Mouse (Mus musculus) left cerebral cortex, postnatal 36 days (tissue): ENCODE data around the gene Best2. TPM values are rescaled to one million over a fixed set of nuclear protein-coding genes. Genes with fewer than 3 reads are reported as not detected.

ENCODE experiments used
- DNase-seq, 2 experiments: peaks; one replicate each; pipeline ENCODE4 v3.0.0; 2021 to 2022; ENCODE audit warnings: low spot score in 2 of 2, mixed read lengths in 1 of 2
- intact Hi-C: fragments of 180-260 bp; cut with DNase I; formaldehyde crosslinking; loops from one replicate; pipeline ENCODE4 v1.15.1; 2025
- total RNA-seq, 2 experiments: library from RNA; stranded (reverse); gene quantifications; 2 replicates each; pipeline ENCODE4 v1.2.3; 2021

Best2 gene
- total RNA-seq, 2 experiments from 2014 or later, result not detected

DNA sequence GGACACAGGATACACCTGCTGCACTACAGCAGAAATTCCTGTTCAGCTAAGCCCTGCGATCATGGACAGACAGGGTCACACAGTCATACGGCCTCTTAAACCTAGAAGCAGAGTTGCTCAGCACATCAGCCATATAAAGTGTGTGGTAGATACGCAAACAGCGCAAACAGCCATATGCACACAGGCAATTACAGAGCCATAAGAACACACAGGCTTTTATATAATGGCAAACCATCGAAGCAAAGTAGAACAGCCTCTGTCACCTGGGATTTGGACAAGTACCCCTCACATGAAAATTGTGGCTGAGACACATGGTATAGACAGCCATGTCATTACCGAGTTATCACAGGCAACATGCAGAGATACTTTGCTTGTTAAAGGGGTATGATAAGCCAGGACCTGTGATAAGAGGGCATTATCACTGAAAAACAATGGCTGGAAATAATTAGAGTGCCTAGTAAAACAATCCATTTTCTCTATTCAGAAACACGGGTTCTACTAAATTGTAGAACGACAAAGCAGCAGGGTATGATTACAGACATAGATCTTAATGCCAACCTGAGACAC is 27.9 kb downstream of the Best2 start:
- intact Hi-C loops, result loop anchor here (1.0 kb wide), 1 partner anchor 8 kb away; the partner anchor contains the start of gene Junb
- no peak for DNase-seq

DNA sequence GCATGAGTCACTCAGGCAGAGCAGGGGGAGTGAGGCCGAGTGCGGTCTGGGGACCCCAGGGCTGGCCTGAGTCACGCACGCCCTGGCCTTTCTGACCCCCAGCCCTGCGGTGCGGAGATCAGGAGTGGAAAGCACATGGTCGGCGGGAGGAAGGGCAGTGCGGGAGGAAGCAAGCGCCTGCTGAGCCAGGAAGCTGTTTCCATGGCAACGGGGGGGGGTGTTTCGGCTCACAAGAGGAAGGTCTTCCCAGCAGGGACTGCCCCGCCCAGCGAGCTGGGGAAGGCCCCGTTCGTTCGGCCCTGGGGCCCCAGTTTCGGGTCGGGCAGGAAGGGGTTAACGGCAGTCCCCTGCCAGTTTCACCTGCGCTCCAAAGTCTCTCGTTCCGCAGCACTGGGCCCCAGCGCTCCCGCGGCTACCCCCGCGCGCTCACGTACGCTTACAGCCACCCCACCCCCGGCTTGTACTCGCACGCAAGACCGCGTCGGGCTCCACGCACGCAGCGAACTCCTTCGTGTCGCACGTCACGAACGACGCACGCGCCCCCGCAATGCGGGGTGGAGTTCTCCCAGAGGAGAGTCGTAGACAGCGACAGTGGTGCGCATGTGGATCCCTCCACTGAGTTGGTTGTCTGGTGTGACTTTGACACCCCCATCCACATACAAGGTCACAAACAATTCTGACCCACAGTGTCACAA is 28.5 kb downstream of the Best2 start:
- intact Hi-C loops, result loop anchor here (1.0 kb wide), 1 partner anchor 8 kb away; the partner anchor contains the start of gene Junb
- peak; percentile 96 to 97 for DNase-seq

DNA sequence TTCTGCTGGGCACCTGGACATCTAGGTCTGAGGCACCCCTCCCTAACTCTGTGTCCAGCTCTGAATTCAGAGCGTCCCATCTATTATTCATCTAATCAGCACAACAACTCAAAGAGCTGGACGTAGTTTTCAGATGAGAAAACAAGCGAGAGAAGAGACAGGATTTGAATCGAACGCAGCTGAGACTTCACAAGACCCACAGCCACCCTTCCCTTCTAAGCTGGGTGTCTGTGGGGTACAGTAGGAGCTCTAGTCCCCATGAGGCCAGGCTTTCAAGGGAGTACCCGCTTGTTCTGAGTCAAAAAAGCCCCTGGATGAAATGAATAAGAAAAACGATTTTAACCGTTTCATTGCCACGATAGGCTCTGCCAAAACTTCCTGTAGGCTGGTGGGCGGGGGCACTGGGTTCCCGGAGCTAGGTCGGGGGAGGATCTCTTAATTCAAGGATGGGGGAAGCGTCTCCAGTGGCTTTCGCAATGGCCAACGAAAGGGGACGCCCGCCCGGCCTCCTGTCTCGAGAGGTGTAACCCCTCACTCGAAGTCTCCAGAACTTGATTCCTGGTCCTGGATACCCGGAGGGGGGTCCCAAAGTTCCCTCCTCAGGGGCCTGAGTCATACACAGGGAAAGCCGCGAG is 29.2 kb downstream of the Best2 start:
- DNase-seq, result no peak
- intact Hi-C loops, result no loop called here

DNA sequence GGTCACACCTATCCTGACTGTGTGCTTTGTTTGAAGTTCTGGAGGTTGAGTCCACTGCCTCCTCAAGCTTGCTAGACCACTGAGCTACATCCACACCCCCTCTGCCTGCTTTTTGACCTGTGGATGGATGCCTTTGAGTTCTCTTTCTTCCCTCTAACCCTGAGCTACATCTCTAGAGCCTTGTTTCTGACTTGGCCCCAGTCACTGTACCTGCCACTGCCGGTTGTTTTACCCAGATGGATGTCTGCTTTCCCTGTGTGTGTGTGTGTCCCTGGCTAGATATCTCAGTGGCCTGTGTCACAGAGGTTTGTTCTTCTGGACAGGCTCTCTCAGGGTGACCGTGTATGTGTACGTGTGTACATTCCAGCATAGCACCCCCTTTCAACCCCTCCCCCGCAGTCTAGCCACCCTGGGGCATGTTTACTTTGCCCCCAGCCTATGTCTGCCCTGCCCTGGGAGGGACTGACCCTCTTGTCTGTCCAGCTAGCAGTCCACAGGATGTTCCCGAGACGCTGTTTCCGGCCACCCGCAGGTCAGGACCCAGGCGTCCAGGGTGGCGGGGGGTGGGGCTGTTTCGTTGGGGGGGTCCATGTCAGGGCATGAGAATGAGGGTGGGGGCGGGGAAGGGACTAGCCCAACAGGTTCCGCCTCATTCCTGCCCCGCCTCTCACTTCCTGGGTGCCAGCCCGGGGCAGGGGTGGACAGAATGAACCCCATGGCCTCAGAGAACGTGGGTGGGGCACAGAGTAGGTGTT is 29.9 kb downstream of the Best2 start:
- intact Hi-C loops, result no loop called here
- no peak for DNase-seq

DNA sequence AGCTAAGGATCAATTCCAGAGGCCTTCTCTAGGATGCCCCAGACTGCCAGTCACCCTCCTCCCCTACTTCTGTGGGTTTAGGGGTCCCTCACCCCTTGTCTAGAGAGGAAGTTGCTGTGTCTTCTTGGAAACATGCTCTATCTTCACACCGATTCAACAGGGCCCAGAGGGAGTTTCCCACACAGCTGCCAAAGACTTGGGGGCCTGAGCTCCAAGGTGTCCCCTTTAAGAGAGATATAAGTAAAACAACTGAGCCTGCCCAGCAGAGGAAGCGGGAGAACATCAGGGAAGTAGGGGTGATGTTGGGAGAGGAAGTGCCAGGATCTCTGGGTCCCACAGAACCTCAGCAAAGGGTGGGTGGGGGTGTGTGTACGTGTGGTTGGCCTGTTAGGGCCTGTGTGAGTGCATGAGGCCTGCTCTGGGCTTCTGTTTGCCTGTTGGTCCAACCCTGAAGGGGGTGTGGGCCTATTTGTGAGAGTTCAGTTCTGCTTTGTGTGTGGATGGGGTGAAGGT is 31.8 kb downstream of the Best2 start:
- intact Hi-C loops, result no loop called here
- no peak for DNase-seq

DNA sequence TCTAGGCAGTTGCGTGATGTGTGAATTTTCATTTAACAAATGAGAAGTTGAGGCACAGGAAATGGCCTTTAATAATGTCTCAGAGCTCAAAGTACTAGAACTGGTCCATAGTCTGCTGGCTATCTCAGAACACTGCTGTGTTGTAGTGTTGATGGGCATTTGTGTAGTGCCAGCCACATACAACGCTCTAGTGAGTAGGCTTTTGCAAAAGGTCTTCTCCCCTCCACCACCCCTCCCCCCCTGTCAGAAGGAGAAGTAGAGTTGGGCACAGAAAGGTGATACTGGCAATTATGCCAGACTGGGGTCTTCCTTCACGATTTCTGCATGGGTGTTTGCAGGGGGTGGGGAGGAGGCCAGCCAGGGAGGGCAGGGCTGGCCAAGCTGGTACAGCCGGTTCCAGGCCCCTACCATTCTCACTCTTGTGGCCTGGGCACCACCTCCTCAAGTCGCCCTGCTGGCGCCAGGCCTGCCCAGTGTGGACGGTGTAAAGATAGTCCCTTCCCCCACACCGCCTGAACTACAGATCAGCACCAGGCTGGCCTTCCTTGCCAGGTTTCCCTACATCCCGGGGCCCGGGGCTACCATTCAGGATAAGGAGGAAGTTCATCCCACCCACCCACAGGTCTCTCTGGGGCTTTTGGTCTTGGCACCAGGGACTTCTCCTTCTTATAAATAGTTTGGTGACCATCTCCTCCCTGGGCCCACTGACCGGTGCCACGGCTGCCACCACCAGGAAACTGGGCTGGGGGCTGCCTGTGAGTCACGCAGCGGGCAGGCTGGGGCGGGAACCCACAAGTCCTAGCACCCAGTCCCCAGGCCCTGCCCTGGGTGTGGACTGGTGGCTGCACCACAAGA is 32.5 kb downstream of the Best2 start:
- no peak for DNase-seq
- intact Hi-C loops, result no loop called here

DNA sequence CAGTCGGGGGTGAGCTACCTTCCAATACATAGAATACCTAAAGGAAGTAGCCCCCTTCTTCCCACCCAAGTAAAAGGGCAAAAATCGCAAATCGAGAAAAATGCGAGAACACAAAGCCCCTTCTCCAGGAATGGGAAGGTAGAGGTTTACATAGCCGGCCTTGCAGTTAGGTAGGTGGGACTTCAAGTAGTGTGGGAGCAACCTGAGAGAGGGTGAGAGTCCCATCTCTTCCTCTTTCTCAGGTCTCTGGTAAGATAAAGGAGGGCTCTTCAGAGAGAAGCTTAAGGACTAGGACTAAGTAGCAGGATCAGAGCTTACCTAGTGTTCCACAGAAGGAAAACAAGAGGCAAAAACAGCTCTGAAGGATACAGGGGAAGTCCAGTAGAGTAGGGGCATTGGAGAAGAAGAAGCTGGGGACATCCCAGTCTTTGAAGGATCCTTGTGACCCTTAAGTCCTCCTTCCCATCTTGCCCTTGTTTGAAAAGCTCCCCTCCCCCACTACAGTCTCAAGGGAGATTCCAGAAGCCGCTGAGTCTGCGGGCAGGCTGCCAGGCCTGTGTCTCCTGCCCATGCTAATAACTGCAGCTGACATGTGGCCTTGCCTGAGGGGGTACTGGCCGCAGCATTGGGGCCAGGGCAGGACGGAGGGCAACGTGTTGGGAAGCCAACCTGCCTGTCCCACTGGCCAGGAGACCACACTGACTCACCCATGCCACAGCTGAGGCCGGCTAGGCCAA is 33.5 kb downstream of the Best2 start:
- intact Hi-C loops, result no loop called here
- DNase-seq, result no peak

DNA sequence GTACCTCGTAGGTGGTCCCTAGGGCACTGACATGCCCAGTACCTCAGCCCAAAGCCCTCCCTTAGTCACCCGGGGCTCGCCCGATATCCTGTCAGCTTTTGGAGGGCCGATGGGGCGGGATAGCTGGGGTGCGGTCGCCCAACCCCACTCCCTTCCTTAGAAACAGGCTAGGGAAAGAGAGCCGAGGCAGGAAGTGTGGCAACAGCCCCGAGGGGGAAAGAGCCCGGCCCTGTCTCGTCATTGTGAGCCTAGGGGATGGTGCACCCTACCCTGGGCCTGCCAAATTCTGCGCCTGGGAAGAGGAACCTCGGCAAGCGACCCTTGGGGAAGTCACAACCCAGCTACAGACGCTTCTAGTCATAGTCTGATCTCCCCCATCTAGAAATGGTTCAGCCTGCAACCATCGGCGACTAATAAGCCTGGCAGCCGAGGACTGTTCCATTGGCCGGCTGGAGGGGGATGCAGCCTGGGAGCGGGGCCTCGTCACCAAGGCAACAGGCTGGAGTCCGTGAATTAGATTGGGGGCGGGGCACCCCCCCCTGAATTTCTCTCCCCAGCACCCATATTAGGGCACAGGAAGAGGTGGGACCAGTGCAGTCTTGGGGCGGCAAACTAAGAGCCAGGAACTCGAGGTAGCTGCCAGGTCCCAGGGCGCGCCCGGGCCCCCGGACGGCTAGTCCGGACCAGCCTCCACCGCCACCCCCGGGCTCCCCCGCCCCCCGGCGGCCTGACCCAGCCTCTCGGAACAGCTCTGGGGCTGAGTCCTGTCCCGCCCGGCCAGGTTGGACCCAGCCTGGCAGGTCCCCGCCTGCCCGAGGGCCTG is 34.5 kb downstream of the Best2 start:
- intact Hi-C loops, result loop anchor here (5.0 kb wide), 1 partner anchor 47 kb away; the partner anchor contains the start of genes Asna1 and Trir
- DNase-seq, result peak; percentile 92 to 93

DNA sequence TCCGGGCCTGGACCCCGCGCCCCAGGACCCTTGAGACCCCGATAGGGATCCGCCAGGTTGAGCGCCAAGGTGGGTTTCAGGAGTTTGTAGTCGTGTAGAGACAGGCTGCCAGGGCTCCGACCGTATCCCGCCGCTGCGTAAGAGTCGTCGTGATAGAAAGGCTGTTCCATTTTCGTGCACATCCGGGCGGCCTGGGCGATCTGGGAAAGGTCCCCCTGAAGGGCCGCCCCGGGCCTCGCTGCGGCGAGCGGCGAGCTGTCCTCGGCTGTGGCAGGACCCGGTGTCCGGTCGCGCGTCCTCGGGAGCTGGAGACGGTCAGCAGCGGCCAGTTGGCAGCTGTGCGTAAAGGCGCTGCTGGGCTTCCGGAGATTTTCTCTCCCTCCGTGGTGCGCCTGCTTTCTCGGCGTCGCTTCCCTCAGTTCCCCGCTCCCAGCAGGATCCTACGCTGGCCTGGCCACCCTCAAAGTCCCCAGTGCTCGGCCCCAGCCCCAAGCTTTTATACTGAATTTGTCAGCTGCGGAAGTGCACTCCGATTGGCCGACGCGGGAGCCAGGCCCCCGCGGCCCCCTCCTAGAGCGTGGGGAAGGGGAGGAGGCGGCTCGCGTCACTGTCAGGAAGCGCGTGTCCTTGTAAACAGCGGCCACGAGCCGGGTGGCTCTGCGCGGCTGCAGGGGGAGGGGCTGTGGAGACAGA is 35.9 kb downstream of the Best2 start, which contains the start of gene Junb:
Gene Junb, minus strand, starts transcription at position 471 of the 693 bp plus-strand sequence.
- intact Hi-C loops, result loop anchor here (1.0 to 5.0 kb wide), 2 partner anchors 8 to 49 kb away; partner anchors contain the start of genes Asna1 and Trir
- DNase-seq, result peak; percentile 96 to 98

DNA sequence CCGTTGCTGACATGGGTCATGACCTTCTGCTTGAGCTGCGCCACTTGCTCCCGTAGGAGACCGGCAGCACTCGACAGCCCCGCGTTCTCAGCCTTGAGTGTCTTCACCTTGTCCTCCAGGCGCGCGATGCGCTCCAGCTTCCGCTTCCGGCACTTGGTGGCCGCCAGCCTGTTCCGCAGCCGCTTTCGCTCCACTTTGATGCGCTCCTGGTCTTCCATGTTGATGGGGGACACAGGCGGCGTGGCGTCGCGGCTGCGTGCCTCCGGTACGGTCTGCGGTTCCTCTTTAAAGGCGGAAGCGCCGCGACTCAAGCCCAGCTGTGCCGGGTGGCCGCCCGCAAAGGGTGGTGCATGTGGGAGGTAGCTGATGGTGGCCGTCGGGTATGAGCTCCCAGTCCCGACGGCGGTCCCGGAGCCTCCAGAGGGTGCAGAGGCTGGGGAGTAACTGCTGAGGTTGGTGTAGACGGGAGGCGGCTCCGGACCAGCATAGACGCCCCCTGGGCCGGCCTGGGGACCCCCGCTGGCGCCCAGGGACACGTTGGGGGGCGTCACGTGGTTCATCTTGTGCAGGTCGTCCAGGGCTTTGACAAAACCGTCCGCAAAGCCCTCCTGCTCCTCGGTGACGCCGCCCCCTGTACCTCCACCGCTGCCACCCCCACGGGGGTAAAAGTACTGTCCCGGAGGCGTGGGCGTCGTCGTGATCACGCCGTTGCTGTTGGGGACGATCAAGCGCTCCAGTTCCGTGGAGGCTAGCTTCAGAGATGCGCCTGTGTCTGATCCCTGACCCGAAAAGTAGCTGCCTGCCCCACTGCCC is 36.7 kb downstream of the Best2 start:
- intact Hi-C loops, result loop anchor here (1.0 to 5.0 kb wide), 2 partner anchors 9 to 50 kb away; partner anchors contain the start of genes Asna1 and Trir

DNA sequence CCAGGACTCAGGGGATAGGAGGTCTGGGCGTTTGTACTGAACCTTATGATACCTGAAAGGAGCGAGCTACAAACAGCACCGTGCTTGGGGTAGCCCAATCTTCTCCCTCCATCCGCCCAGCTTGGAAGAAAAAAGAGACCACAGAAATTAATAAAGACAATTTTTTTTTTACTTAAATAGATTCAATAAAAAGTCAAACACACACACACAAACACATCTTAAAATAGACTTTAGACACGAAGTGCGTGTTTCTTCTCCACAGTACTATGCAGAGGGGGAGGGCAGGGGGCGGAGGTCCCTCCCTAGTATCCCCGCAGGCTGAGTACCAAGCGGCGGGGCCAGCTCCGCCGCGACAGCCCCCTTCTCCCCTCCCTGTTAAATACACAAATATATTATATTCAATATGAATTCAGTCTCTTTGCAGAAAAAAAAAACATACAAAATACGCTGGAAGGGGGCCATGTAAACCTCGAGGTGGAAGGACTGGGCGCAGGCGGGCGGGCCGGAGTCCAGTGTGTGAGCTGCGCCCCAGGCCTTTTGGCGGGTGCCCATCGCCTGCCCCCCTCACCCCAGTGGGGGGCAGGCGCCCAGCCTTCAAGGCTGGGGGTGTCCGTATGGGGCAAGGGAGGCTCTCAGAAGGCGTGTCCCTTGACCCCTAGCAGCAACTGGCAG is 37.4 kb downstream of the Best2 start:
- intact Hi-C loops, result loop anchor here (5.0 kb wide), 1 partner anchor 50 kb away; the partner anchor contains the start of genes Asna1 and Trir
- no peak for DNase-seq

More for the DNA sequence above, 36.7 kb downstream of the Best2 start:
- peak; percentile 65 to 80 for DNase-seq

DNA sequence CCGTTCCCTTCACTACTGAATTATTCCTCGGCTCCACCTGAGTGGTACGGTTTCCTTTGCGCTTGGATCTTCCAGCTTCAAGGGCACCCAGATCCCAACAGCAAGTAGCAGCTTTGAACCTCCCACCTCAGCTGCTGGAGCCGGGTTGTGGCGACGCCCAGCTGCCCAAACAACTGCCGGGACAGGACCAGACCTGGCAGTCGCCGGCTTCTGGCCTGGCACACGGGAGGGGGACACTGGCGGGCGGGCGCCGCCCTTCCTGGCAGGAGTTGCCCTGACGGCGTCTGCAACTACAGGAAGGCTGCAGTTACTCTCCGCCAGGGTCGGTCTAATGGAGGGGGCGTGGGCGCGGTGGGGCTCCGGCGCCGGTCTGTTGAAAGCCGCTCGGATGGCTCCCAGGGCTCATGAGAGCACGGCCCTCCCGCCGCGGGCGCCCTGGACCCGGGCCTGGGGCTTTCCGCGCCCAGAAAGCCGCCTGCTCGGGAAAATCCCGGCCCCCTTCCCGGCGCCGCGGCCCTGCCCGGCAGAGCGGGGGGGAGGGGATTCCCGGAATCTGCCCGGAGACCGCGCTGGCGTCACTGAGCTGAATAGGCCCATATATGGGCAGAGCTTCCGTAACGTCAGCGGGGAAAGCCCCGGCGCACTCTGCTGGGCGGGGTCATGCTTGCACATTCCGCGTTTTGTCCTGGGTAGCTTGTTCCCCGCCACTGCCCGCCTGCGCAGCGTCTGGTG is 38.1 kb downstream of the Best2 start:
- intact Hi-C loops, result loop anchor here (5.0 kb wide), 1 partner anchor 51 kb away; the partner anchor contains the start of genes Asna1 and Trir
- peak; percentile 96 for DNase-seq

DNA sequence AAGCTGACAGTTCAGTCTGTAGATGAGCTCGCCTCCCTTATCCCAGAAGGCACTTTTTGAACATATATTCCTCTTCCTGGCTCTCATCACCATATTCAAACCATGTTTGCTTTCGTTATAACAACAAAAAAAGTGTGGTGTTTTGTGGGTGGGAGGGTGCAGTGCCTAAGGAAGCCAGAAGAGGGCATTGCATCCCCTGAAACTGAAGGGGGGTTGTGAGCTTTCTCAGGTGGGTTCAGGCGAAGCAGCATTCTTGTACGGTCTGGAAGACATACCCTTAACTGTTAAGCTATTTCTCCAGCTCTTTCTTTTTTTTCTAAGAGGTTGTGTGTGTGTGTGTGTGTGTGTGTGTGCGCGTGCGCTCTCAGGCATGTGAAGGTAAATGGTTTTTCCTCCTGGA is 38.9 kb downstream of the Best2 start:
- intact Hi-C loops, result loop anchor here (1.0 to 5.0 kb wide), 2 partner anchors 15 to 52 kb away; partner anchors contain the start of genes Asna1, Hook2 and Trir

DNA sequence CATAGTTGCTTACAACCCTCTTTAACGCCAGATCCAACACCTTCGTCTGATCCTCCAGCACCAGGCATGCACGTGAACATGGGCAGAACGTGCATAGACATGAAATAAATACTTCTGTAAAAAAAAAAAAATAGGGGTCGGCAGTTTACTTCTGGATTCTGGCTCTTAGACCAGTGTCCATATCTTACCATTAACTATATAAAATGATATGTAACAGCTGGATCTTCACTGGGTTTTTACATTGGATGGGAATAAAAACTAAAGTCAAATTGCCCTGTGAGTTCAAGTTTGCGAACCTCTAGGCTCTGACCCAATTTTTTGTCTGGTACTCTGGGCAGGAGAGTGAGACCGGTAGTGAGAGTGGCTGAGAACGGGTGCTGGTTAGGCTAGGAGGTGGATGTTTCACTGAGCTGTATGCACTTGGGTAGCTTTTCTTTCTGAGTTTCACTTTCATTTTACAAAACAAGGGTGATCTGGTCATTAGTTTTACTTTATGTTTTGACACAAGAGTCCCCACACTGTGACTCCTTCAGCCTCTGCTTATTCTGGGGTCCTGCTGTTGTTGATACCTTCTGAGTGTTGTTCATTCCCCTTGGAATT is 39.7 kb downstream of the Best2 start:
- intact Hi-C loops, result loop anchor here (1.0 to 5.0 kb wide), 3 partner anchors 16 to 53 kb away; partner anchors contain the start of genes Asna1, Hook2 and Trir

More for the DNA sequence above, 38.9 kb downstream of the Best2 start:
- peak in 1 of 2 experiments; percentile 54 for DNase-seq

More for the DNA sequence above, 39.7 kb downstream of the Best2 start:
- no peak for DNase-seq
